Mouse (Mus musculus) embryo, embryonic 11.5 days (tissue): ENCODE results near the gene Rbms3.

Experiments used
- DNase-seq: peaks from one replicate; pipeline ENCODE4 v3.0.0-alpha.2; 2012; ENCODE audit warnings: low read depth, low spot score

Rbms3 gene

GRCm38 (mm10) chr9:117252411-117252861, 377.3 kb downstream of the Rbms3 start:
- no peak for DNase-seq

GRCm38 (mm10) chr9:117251521-117252368, 378.0 kb downstream of the Rbms3 start:
- DNase-seq = no peak

- no peak for DNase-seq
Measured at GRCm38 (mm10) chr9:117250831-117251165, 378.9 kb downstream of the Rbms3 start.

- no peak for DNase-seq
Measured at GRCm38 (mm10) chr9:117250036-117250830, 379.5 kb downstream of the Rbms3 start.

- DNase-seq = no peak
Measured at GRCm38 (mm10) chr9:117247311-117247980, 382.3 kb downstream of the Rbms3 start.

GRCm38 (mm10) chr9:117246173-117246572, 383.5 kb downstream of the Rbms3 start:
- no peak for DNase-seq

GRCm38 (mm10) chr9:117243365-117243764, 386.3 kb downstream of the Rbms3 start:
- DNase-seq = no peak

GRCm38 (mm10) chr9:117234726-117235075, 395.0 kb downstream of the Rbms3 start:
- DNase-seq = no peak

- DNase-seq = no peak
Measured at GRCm38 (mm10) chr9:117234065-117234725, 395.5 kb downstream of the Rbms3 start.

GRCm38 (mm10) chr9:117222741-117223140, 407.0 kb downstream of the Rbms3 start:
- no peak for DNase-seq

GRCm38 (mm10) chr9:117221481-117221880, 408.2 kb downstream of the Rbms3 start:
- DNase-seq = no peak

- DNase-seq = no peak
Measured at GRCm38 (mm10) chr9:117216026-117216755, 413.5 kb downstream of the Rbms3 start.

- no peak for DNase-seq
Measured at GRCm38 (mm10) chr9:117212023-117212422, 417.7 kb downstream of the Rbms3 start.

GRCm38 (mm10) chr9:117210344-117210743, 419.4 kb downstream of the Rbms3 start:
- no peak for DNase-seq

GRCm38 (mm10) chr9:117205395-117205794, 424.3 kb downstream of the Rbms3 start:
- no peak for DNase-seq

GRCm38 (mm10) chr9:117200067-117200658, 429.6 kb downstream of the Rbms3 start:
- DNase-seq = no peak

- DNase-seq = no peak
Measured at GRCm38 (mm10) chr9:117197531-117197930, 432.2 kb downstream of the Rbms3 start.

- DNase-seq = no peak
Measured at GRCm38 (mm10) chr9:117192565-117193540, 436.9 kb downstream of the Rbms3 start.

- DNase-seq = no peak
Measured at GRCm38 (mm10) chr9:117192093-117192492, 437.6 kb downstream of the Rbms3 start.
